Mouse (Mus musculus) liver, adult 2 months (tissue): ENCODE measurements around the gene Tnfsf8. TPM values are rescaled to one million over a fixed set of nuclear protein-coding genes. Genes with fewer than 3 reads are reported as not detected.

Experiments
- DNase-seq: peaks from one replicate; pipeline ENCODE4 v3.0.0-alpha.2; 2011; ENCODE audit warnings: low read depth, low spot score; ENCODE audit errors: extremely low read depth
- H3K27ac ChIP-seq: fragments of 200-500 bp; replicated peaks from 2 replicates; pipeline ENCODE4 v1.5.1; 2012; ENCODE audit warnings: low read depth, mild to moderate bottlenecking, control low read depth, inconsistent platforms, low read length; ENCODE audit not compliant: insufficient read depth
- H3K27me3 ChIP-seq: fragments of 200-500 bp; 2 replicates; pipeline ENCODE4 v1.6.1; 2012; ENCODE audit warnings: mild to moderate bottlenecking, moderate library complexity, low read length, inconsistent platforms; ENCODE audit not compliant: control insufficient read depth, insufficient read depth
- H3K36me3 ChIP-seq: fragments of 200-500 bp; 2 replicates; pipeline ENCODE4 v1.6.1; 2012; ENCODE audit warnings: low read length, inconsistent platforms; ENCODE audit not compliant: control insufficient read depth, insufficient read depth
- H3K4me1 ChIP-seq: fragments of 200-500 bp; 2 replicates; pipeline ENCODE4 v1.6.1; 2011; ENCODE audit warnings: low read length; ENCODE audit not compliant: control insufficient read depth, insufficient read depth
- H3K4me3 ChIP-seq: fragments of 200-500 bp; 2 replicates; pipeline ENCODE4 v1.5.1; 2011; ENCODE audit warnings: low read depth, mild to moderate bottlenecking, control low read depth, low read length, moderate library complexity; ENCODE audit not compliant: insufficient read depth
- H3K79me2 ChIP-seq: fragments of 200-500 bp; 2 replicates; pipeline ENCODE4 v1.6.1; 2012; ENCODE audit warnings: inconsistent platforms, mild to moderate bottlenecking, low read length, moderate library complexity; ENCODE audit not compliant: control insufficient read depth, insufficient read depth
- H3K9ac ChIP-seq: fragments of 200-500 bp; 2 replicates; pipeline ENCODE4 v1.6.1; 2012; ENCODE audit warnings: low read depth, mild to moderate bottlenecking, control low read depth, inconsistent platforms, low read length
- CTCF ChIP-seq: fragments of 200-500 bp; IDR thresholded peaks from 2 replicates; pipeline ENCODE4 v1.5.1; 2011; ENCODE audit warnings: low read depth, low read length, control low read depth
- POLR2A ChIP-seq: fragments of 200-500 bp; IDR thresholded peaks from 2 replicates; pipeline ENCODE4 v1.6.1; 2011; ENCODE audit warnings: low read length, control low read depth; ENCODE audit not compliant: insufficient read depth; ENCODE audit errors: extremely low read depth
- WGBS: fragments of 180-500 bp; shearing (Covaris S2); methylation state at CpG from one replicate; pipeline ENCODE4 v1.1.7; 2018; 5-methylcytosine and 5-hydroxymethylcytosine counted together
- polyA plus RNA-seq: library from polyadenylated mRNA; depleted of rRNA; stranded (reverse); fragments of >200 nt; gene quantifications from 2 replicates; pipeline ENCODE4 v1.2.3, GENCODE M21; 2012
- total RNA-seq: library from RNA; depleted of rRNA; stranded (reverse); fragments of >200 nt; gene quantifications from 2 replicates; pipeline ENCODE4 v1.2.3, GENCODE M21; 2014

The Tnfsf8 gene
- total and polyA plus RNA-seq, 2 experiments, result 0.02 to 0.09 TPM

GRCm38 (mm10) chr4:63862092-63862697 is 1.0 kb upstream of the Tnfsf8 start:
- no peak for TF ChIP-seq POLR2A
- no peak overlapping the region for H3K27ac ChIP-seq
- no peaks in the 10 kb centered on the region for H3K27me3 ChIP-seq
- no peaks in the 10 kb centered on the region for H3K79me2 ChIP-seq
- no peak overlapping the region for H3K9ac ChIP-seq
- no peaks in the 10 kb centered on the region for H3K36me3 ChIP-seq
- H3K4me1 ChIP-seq, result no peaks in the 10 kb centered on the region
- whole genome bisulfite sequencing, result 53% methylated on average over 4 of the region's 4 CpGs
- H3K4me3 ChIP-seq, result no peak overlapping the region
- DNase-seq, result peak; percentile 29

- no peak overlapping the region for H3K4me3 ChIP-seq
- no peaks in the 10 kb centered on the region for H3K36me3 ChIP-seq
- no peaks in the 10 kb centered on the region for H3K27me3 ChIP-seq
- H3K27ac ChIP-seq, result no peak overlapping the region
- 69% methylated on average over 5 of the region's 5 CpGs for WGBS
- H3K4me1 ChIP-seq, result no peaks in the 10 kb centered on the region
- no peak for TF ChIP-seq CTCF
- TF ChIP-seq POLR2A, result no peak
- no peak for DNase-seq
- H3K9ac ChIP-seq, result no peak overlapping the region
- H3K79me2 ChIP-seq, result no peaks in the 10 kb centered on the region
These were observed 911 bp downstream of the Tnfsf8 start for GRCm38 (mm10) chr4:63860236-63860635.

GRCm38 (mm10) chr4:63859785-63860203 is 1.4 kb downstream of the Tnfsf8 start:
- H3K27ac ChIP-seq, result no peak overlapping the region
- 80% methylated on average over 4 of the region's 4 CpGs for WGBS
- TF ChIP-seq CTCF, result no peak
- no peak for TF ChIP-seq POLR2A
- H3K9ac ChIP-seq, result no peak overlapping the region
- H3K4me3 ChIP-seq, result no peak overlapping the region
- no peaks in the 10 kb centered on the region for H3K27me3 ChIP-seq
- H3K79me2 ChIP-seq, result no peaks in the 10 kb centered on the region
- no peak for DNase-seq
- no peaks in the 10 kb centered on the region for H3K4me1 ChIP-seq
- no peaks in the 10 kb centered on the region for H3K36me3 ChIP-seq

GRCm38 (mm10) chr4:63858646-63859224 is 2.4 kb downstream of the Tnfsf8 start:
- WGBS, result 89% methylated on average over 7 of the region's 7 CpGs
- Histone ChIP-seq H3K9ac (no peak overlapping the region), H3K4me1 (no peaks in the 10 kb centered on the region), H3K79me2 (no peaks in the 10 kb centered on the region), H3K27me3 (no peaks in the 10 kb centered on the region), H3K4me3 (no peak overlapping the region), H3K36me3 (no peaks in the 10 kb centered on the region), H3K27ac (no peak overlapping the region)
- TF ChIP-seq POLR2A (no peak), CTCF (no peak)
- no peak for DNase-seq

GRCm38 (mm10) chr4:63856764-63857163 is 4.4 kb downstream of the Tnfsf8 start:
- H3K27ac ChIP-seq, result no peak overlapping the region

GRCm38 (mm10) chr4:63853782-63854386 is 7.3 kb downstream of the Tnfsf8 start:
- no peaks in the 10 kb centered on the region for H3K36me3 ChIP-seq
- H3K4me1 ChIP-seq, result no peaks in the 10 kb centered on the region
- no peak for TF ChIP-seq POLR2A
- no peak for TF ChIP-seq CTCF
- 68% methylated on average over 1 of the region's 1 CpGs for WGBS
- no peaks in the 10 kb centered on the region for H3K79me2 ChIP-seq
- H3K27me3 ChIP-seq, result no peaks in the 10 kb centered on the region
- H3K9ac ChIP-seq, result no peak overlapping the region
- DNase-seq, result no peak
- no peak overlapping the region for H3K4me3 ChIP-seq
- H3K27ac ChIP-seq, result no peak overlapping the region

More at GRCm38 (mm10) chr4:63856764-63857163, 4.4 kb downstream of the Tnfsf8 start:
- TF ChIP-seq CTCF (no peak), POLR2A (no peak)
- no peaks in the 10 kb centered on the region for H3K79me2 ChIP-seq
- H3K9ac ChIP-seq, result no peak overlapping the region
- no peak for DNase-seq
- WGBS, result 78% methylated on average over 6 of the region's 6 CpGs
- H3K4me1 ChIP-seq, result no peaks in the 10 kb centered on the region
- H3K27me3 ChIP-seq, result no peaks in the 10 kb centered on the region
- no peak overlapping the region for H3K4me3 ChIP-seq
- no peaks in the 10 kb centered on the region for H3K36me3 ChIP-seq
